20 mouse cellular contexts compared by ENCODE assay signal in genomic region chr1:139769913-139770312, GRCm38 (mm10). TPM values are rescaled to one million over a fixed set of nuclear protein-coding genes. Genes with fewer than 3 reads are reported as not detected.
"Had no signal": no experiment of that assay in that cellular context is flagged by ENCODE, and none has a peak within 500 bp of the region (broad histone marks: within the 10 kb centered on the region; RNA-seq: fewer than 3 reads in every experiment).

No protein-coding gene starts in this region.

RNA-seq across cellular contexts. Expression of gene Gm4788, which starts 11.1 kb away (rescaled TPM):
- polyA plus RNA-seq: cerebellum, adult 2 months; cortical plate, adult 2 months; embryonic facial prominence, embryonic 10.5 days; embryonic facial prominence, embryonic 11.5 days; embryonic facial prominence, embryonic 12.5 days; embryonic facial prominence, embryonic 13.5 days; embryonic facial prominence, embryonic 14.5 days; embryonic facial prominence, embryonic 15.5 days; erythroblast, embryonic 14.5 days; forebrain, embryonic 10.5 days; forebrain, embryonic 11.5 days; forebrain, embryonic 12.5 days; forebrain, embryonic 13.5 days; forebrain, embryonic 14.5 days; forebrain, embryonic 15.5 days; forebrain, embryonic 16.5 days; forebrain, postnatal 0 days; frontal cortex, adult 2 months; gonadal fat pad, adult 2 months; heart, adult 2 months had no signal
